Mouse (Mus musculus) 3134 (cell line): ENCODE data around the gene Ankrd63.
A peak's percentile ranks its signal among the peaks of the same experiment; 100 is the strongest.

Experiments used
- DNase-seq: peaks from one replicate; pipeline ENCODE4 v3.0.0-alpha.2; 2011; ENCODE audit warnings: low spot score; ENCODE audit not compliant: insufficient read length; ENCODE audit errors: extremely low read depth

Gene Ankrd63

DNA sequence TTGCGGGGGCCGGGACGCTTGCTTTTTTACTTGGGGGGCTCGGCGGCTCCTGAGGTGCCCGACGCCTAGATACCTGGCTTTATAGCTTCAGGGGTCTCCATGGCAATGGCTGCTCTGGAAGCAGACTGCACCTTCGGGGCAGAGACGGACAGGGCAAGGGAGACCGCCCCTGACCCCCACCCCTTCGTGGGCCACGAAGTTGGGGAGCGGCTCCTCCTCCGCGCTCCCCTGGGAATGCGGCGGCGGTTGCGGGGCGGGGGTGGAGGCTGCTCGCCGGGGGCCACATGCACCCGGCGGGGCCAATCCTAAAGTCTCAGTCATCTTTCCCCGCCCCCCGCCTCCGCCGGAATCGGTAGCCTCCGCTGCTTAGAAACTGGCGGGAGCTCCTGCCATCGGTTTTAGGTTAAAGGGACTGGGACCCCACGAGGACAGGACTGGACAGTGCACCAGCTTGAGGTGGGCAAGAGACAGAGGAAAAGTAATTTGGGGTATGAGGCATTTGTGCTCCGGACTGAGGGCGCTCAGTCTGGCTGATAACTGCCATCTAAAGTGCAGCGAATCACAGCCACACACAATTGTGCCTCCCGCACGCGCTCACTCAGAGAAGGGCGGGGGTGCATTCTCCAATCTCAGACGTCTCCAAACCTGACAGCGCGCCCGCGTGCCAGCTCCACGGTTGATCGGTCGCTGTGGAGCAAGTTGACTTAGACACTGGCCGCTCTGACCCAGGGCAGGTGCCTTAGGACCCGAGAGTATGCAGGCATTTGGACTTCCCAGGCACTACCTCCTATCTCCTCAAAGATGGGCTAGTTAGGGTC, at the start of gene Ankrd63:
Gene Ankrd63 (minus strand): TSS at position 51 of the 818 bp plus-strand sequence.
- no peak for DNase-seq

DNA sequence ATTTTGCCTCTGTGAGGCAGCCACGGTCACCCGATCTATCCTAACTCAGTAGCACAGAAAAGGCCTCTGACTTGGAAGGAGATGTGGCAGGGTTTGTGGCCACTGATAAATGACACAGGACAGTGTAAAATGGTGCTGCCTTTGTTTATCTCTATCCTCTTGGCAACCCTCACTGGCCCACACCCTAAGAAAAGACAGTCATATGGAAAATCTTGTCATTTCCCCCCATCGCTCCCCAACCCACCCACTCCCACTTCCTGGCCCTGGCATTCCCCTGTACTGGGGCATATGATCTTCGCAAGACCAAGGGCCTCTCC, 49.0 kb upstream of the Ankrd63 start:
- DNase-seq: no peak

DNA sequence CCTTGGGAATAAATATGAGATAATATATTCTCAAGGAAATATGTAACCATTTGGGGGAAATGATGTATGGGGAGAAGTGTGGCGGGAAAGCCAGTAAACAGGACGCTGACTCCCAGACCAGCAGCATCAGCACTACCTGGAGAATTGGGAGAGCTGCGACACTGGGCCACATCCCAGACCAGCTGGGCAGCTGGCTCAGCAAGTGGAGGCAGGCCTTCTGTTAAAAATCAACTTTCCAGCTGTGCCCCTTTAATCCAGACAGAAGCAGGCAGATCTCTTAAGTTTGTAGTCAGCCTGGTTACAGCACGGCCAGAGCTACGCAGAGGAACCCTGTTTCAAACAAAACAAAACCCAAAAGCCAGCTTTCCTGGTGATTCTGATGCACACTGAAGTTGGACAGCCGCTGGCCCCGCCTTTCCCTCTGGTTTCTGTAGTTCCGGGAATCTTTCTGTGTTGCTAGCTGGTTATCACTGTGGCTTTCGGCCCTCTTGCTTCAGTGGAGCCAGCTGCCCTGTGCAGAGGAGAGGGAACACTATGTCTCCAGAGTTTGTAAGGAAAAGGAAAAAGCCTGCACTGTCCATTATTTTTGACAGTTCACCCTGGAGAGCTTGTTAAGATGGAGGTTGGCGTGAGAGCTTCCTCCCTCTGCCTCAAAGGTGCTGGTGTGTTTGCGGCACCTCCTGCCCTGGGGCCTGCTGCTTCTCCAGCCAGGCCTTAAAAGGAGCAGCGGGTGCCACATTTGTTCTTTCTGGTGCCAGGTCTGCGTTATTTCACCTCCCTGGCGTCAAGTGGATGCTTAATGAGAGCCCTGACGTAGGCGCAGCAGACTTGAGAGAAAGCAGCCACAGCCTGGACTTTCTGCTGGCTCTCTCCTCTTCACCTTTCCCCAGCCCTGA, 48.4 kb upstream of the Ankrd63 start:
- DNase-seq: no peak

DNA sequence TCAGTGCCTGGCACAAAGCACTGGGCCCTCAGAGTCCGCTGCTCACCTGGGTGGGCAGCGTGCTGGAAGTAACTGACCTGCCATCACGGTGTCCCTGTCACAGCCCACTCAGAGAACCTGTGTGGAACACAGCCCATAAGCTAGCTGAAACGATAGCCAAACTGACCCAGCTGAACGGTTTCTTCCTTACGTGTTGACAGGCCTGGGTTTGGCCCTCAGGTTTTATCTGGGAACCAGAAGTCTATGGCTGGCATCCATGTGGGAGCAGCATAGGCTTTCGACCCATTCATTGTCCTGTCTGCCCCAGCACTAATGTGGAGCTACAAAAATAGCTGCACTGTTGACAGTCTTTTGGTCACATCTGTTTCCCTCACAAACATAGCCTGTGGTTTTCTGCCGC, 46.7 kb upstream of the Ankrd63 start:
- no peak for DNase-seq

DNA sequence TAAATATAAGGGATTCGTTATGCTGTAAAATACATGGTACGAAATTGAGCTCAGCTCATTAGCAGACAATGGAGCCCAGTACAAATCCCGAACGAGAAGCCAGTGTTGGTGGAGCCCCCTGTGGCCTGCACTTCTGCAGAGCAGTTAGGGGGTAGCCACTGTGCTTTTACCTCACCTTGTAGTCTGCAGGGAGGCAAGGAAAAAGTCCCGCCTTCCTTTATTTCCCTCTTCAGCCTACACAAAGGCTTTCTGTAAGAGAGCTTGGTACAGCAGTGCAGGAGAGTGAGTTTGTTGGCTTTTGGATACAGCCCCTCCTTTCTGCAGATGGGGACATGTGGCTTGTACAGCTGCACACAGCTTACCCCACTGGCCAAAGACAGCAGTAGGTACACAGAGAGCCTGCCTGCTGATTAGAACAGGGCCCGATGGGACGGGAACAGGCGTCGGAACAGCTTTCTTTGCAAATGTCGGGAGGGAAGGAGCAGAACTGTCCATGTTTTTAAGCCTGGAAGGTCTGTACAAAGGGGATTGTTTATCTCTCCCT, 45.6 kb upstream of the Ankrd63 start:
- DNase-seq: no peak

DNA sequence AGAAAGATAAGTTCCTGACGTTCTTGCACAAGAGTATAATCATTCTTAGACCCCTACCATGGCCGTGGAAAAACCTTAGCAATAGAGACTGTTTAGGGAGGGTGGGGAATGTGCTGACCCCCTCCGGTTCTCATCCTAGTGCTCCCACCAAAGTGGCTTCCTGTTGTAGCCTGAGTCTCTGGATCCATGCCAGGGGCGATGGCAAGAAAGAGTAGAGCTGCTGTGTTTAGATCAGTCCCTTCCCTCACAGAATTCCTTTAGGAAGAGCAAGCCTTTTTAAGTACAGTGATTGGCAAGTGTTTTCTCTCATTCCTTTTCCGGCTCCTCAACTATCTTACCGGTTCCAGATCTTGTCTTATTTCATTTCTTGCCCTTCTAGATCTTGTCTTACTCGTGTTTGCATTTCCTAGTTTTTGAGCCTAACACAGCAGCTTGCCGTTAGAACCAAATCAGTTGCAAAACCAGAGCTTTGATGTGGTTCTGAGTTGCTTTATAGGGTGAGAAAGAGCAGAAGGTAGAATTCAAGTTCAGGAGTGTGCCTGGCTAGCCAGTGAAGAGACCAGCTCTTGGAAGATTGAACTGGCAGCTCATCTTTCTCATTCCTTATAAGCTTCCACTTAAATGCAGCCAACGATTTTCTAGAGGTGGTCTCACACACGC, 43.7 kb upstream of the Ankrd63 start:
- no peak for DNase-seq

DNA sequence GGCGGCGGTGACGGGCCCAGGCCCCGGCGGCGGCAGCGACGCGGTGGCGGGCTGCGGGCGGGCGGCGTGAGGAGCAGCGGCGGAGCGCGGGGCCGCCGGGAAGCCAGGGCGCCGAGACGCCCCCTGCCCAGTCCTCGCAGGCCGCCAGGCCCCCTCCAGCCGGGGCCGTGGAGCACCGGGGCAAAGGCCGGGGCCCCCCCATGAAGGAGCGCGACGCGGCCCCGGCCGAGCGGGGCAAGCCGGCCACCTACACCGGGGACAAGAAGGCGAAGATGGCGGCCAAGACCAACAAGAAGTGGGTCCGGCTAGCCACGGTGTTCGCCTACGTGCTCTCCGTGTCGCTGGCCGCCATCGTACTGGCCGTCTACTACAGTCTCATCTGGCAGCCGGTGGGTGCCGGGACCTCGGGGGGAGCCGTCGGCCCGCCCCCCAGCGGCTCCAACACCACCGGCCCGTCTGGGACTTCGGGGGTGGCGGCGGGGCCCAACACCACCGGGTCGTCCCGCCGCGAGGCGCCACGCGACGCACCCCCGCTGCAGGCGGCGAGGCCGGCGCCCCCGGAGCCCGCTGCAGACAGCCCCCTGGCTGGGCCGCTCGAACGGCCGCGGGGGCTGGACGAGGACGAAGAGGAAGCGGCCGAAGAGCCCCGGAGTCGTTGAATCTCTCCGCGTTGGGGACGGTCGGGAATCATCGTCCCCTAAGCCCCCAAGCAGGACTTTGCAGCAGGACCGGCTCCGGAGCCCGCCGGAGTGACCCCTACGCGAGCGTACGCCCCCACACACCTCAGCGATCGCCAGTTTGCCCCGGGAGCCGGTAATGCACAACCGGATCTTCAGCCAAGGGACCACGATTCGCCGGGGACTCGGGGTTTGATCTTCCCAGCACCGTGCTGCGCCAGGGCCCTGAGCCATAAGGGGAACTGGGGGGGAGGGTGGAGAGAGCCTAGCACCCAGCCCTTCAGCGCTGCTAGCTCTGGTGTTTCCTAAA, 42.4 kb upstream of the Ankrd63 start:
- DNase-seq: peak; percentile 59

DNA sequence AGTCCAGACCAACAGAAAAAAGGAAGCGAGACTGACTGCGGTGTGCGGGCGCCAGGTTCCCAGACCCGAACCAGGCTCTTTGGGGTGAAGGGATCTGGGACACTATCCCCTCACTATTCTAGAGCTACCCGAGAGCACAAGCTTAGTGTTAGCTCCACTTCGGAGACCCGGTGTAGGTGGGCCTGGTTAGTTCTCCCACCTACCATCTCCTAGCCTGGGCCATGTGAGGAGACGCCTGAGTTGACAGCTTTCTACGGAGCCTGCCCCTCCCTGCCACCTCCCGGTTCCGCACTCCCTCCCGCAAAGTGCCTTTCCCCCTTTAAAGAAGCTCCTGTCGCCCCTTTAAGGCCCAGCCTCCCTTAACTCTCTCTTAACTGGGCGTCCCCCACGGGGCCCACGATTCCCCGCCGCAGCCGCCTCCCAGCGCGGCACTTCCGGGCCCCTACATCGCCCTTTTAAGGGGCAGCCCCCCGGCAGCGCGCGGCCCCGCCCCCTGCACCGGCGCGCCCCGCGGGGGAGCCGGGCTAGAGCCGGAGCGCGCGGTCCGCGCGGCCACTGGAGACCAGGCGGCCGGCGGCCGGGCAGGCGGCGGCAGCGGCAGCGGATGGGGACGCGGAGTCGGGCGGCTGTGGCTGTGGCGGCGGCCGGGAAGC, 41.6 kb upstream of the Ankrd63 start, which contains the start of gene Inafm2:
Gene Inafm2 (plus strand): TSS at position 527 of the 653 bp plus-strand sequence.
- peak; percentile 96 for DNase-seq

DNA sequence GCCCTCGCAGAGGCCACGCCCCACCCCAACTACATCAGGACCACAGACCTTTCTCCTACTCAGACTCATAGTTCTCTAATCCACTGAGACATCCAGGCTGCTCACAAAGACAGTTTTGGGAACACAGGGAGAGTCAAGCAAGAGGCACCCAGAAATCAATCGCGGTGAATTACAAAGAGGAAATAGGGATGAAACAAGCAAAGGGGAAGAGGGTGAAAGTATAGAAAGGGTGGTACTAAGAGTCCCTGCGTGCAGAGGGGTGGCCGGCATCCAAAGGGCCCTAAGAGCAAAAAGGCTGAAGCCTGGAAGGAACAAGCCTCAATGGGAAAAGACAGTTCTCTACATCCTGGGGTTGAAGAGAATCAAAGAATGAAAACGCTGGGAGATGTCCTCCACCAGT, 40.9 kb upstream of the Ankrd63 start:
- DNase-seq: no peak

DNA sequence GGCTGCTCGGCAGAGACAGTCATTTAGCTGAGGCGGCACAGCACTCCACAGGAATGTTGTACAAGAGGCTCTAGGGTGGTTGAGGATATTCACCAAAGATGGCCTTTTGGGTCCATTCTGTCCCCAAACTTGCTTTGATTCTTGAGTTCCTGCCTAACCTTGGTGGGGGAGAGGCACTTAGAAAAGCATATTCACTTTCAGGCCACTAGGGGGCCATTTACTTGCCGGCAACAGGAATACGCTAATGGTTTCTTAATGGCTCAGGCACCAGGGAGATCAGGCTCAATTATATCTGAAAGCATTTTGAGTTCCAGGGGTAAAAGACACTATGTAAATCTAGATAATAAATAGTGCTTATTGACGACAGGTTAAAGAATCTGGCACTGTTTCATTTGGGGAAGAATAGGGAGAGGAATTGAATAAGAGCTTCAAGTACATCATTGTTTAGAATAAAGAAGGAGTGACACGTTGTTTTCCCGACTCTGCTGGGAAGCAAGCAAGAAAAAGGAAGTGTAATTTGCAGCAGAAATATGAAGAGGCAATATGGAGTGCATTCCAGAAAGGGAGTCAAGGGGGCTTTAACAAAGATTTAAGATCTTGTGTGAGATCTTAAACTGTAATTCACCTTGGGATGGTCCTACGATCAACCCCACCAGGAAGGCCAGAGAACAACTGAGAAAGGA, 39.6 kb upstream of the Ankrd63 start:
- DNase-seq: no peak

DNA sequence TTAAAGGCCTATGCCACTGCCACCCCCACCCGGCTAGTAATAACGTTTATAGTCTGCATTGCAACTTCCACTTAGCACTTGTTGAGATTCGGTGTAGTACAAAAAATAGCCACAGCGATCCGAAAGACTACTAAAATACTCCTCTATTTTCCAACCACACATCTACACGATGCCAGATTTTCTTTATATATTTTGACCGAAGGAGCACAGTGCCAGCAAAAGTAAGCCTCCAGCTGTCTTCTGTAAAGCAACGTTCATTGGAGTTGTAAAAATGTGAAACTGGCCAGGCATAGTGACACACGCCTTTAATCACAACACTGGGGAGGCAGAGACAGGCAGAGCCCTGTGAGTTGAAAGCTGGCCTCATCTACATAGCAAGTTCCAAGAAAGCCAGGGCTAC, 37.4 kb upstream of the Ankrd63 start:
- DNase-seq: no peak

DNA sequence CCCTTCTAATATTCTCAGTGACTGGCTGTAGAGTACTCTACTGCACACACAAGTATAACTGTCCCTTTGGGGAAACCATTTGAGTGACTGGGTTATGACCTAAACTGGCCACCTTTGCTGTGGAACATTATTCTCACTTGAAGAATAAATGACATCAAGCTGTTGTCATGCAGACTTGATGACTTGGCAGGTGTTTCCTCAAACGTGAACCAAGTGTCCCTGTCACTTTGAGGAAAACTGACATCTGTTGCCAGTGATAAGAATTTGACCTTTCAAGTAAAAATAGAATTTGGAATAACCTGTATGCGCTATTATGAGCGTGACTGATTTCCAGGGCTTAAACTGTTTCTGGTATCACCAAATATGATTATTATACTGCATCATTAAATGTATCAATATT, 36.6 kb upstream of the Ankrd63 start:
- no peak for DNase-seq

DNA sequence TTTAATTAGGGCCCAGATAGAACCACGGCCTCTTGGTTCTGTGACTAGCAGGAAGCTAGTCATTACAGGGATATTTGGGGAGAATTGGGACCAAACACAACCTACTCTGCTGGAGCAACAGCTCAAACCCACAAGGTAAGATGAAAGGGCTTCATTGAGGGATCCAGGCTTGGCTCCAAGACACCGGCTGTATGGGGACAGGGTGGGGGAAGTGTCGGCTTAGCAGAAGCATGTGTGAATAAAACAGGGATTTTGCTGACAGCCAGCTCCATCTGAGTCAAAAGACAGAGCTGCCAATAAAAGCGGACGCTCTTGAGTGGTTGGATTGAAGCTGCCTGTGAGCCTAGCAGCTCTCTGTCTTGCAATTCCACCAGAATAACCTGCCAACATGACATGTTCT, 29.6 kb upstream of the Ankrd63 start:
- no peak for DNase-seq

DNA sequence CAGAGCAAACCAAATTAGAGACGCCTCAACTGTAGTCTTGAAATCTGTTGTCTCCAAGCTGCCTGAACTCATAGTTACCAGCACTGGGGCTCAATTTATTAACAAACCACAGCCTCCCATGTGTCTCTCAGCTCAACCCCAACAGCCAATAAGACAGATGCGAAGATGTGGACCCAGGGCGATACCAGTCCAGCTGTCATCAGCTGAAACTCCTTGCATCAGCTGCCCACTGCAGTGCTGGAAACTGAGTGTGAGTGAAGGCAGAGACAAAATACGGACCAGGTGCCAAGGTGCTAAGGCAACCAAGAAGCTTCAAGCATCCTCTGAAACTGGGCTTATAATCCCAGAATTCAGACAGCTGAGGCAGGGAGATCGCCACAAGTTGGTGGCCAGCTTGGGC, 28.2 kb upstream of the Ankrd63 start:
- DNase-seq: no peak

DNA sequence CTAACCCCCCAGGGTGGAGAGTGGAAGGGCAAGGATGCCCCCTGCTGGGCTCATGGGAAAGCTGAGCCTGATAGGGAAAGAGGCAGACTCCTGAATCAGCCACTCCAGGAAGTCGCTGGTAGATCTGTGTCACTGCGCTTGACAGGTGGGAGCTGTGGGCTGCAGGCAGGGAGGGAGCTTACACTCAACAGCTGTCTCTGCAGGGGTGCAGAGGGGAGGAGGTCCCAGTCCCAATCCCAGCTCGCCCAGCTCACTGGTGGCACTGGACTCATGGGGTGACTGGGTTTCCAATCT, 26.8 kb upstream of the Ankrd63 start:
- peak; percentile 38 for DNase-seq

DNA sequence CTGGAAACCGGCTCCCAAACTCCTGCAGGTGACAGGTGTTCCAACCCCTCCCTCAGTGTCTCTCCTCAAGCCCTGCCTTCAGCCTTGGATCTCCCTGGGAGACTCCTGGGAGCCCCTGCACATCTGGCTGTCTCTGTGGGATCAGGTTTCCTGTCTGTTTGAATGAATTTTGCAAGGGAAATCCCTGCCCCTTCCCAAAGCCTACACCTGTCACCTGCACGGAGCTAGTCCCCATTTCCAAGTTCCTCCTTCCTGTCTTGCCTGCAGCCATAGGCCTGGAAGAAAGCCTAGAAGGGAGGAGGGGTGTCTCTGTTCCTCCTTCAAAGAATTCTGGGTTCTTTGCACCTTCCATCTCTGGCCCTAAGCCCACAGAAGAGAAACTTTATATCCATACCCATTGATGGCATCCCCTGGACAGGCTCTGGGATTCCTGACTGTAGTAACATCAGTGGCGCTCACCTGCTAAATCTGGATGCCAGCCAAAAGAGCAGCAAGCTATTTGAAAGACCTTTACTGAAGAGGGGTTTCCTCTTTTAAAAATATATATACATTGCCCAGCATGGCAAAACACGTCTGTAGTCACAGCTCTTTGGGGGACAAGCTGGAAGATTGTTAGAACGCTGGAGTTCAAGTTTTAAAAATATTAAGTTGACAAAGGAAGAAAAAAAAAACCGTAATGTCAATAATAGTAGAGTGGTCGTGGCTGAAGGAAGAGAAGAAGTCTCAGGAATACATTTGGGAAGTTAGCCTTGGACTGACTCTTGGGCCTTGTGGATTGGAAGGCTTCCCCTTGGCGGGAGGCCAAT, 26.3 kb upstream of the Ankrd63 start:
- no peak for DNase-seq

DNA sequence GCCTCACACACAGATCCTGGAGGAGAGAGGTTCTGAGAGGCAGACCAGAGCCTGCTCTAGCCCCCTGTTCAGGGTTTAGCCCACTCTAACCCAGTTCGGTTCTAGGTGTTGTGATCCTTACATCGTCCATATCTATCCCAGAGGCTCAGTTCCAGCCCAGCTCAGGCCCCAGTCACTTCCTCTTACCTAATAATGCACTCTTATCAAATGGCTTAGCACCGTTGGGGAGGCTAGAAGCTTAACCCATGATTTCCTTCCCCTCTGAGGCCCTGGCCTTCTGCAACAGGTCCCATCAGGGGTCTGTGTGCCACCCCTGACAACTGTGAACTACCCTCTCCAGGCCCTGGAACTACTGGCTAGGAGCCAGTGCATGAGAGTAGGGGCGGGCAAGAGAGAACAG, 25.4 kb upstream of the Ankrd63 start:
- no peak for DNase-seq

DNA sequence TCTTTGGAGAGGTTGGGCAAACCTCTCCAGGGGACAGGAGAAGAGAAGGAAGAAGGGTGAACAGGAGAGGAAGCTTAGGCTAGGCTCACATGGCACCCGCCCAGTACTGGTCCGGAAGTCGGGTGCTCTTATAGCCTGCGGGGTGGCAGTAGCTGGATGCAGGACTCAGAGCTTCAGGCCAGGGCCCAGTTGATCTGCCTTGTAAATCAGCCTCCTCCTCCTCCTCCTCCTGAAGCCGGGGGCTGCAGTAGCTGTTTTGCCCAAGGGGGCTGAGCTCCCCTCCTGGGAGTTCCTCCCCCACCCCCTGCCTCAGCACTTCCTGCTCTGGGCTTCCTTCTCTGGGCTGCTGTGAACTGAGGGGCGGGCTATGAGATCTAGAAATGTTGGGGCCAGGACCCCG, 24.6 kb upstream of the Ankrd63 start, which contains the start of gene Plcb2:
Gene Plcb2 (minus strand): TSS at position 102 of the 400 bp plus-strand sequence.
- DNase-seq: no peak
